Mouse (Mus musculus) heart, embryonic 13.5 days (tissue): Measurements from ENCODE around the gene Galnt18. TPM values are rescaled to one million over a fixed set of nuclear protein-coding genes. Genes with fewer than 3 reads are reported as not detected.

Experiments used
- ATAC-seq: fragments of 200-750 bp; cut with Nextera tagmentation; 2 replicates; pipeline ENCODE4 v1.8.0; 2017; ENCODE audit warnings: moderate TSS enrichment; ENCODE audit not compliant: insufficient number of reproducible peaks, low FRiP score, low TSS enrichment; ENCODE audit errors: extremely low read depth
- H3K27ac ChIP-seq: fragments of 300-500 bp; sonication (generic); replicated peaks from 2 replicates; pipeline ENCODE4 v1.5.1; 2015; ENCODE audit warnings: moderate library complexity, mild to moderate bottlenecking, inconsistent platforms
- H3K27me3 ChIP-seq: fragments of 300-500 bp; sonication (generic); replicated peaks from 2 replicates; pipeline ENCODE4 v1.6.1; 2015; ENCODE audit warnings: mild to moderate bottlenecking, inconsistent platforms
- H3K36me3 ChIP-seq: fragments of 300-500 bp; sonication (generic); 2 replicates; pipeline ENCODE4 v1.6.1; 2015; ENCODE audit warnings: mild to moderate bottlenecking, inconsistent platforms
- H3K4me1 ChIP-seq: fragments of 300-500 bp; sonication (generic); 2 replicates; pipeline ENCODE4 v1.6.1; 2015; ENCODE audit warnings: inconsistent platforms
- H3K4me2 ChIP-seq: fragments of 300-500 bp; sonication (generic); 2 replicates; pipeline ENCODE4 v1.6.1; 2015; ENCODE audit warnings: inconsistent platforms, mild to moderate bottlenecking, moderate library complexity
- H3K4me3 ChIP-seq: fragments of 300-500 bp; sonication (generic); 2 replicates; pipeline ENCODE4 v1.5.1; 2015; ENCODE audit warnings: moderate library complexity, mild to moderate bottlenecking, inconsistent platforms
- H3K9ac ChIP-seq: fragments of 300-500 bp; sonication (generic); 2 replicates; pipeline ENCODE4 v1.6.1; 2015; ENCODE audit warnings: inconsistent platforms, mild to moderate bottlenecking, moderate library complexity
- H3K9me3 ChIP-seq: fragments of 300-500 bp; sonication (generic); 2 replicates; pipeline ENCODE4 v1.6.1; 2016; ENCODE audit warnings: inconsistent platforms
- WGBS: fragments of 180-500 bp; shearing (Covaris S2); methylation state at CpG from one replicate; pipeline ENCODE4 v1.1.7; 2015; ENCODE audit warnings: mixed read lengths; 5-methylcytosine and 5-hydroxymethylcytosine counted together
- polyA plus RNA-seq: library from polyadenylated mRNA; unstranded; fragments of >200 nt; fragmentation: Nextera tagmentation; extraction: Ambion mirVana; gene quantifications from 2 replicates; pipeline ENCODE4 v1.2.1, GENCODE M21; 2015

Gene Galnt18
- polyA plus RNA-seq, 1 experiment from 2014 or later = 12.1 TPM

DNA sequence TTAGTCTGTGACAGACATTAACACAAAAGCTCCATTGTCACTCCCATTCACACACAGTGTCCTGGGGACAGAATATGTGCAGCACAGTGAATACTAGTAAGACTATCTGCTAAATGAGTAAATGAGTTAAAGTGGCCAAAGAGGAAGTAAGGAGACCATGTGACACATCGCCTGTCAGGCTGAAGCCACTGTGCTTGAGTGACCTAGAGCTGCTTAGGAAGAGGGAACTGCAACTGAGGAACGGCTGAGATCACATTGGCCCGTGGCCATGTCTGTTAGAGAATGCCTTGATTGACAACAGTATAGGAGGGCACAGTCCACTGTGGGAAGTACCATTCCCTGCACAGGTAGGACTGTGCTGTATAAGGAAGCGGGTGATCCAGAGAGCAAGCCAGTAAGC is 67.0 kb downstream of the Galnt18 start:
- Histone ChIP-seq H3K9me3 (no peaks in the 10 kb centered on the region), H3K36me3 (no peaks in the 10 kb centered on the region), H3K9ac (no peak overlapping the region), H3K27me3 (no peaks in the 10 kb centered on the region), H3K4me2 (no peak overlapping the region), H3K27ac (no peak overlapping the region), H3K4me3 (no peak overlapping the region), H3K4me1 (peaks cover 44% of the 10 kb centered on the region)
- WGBS = 75% methylated on average over 4 of the region's 4 CpGs
- no peak for ATAC-seq

DNA sequence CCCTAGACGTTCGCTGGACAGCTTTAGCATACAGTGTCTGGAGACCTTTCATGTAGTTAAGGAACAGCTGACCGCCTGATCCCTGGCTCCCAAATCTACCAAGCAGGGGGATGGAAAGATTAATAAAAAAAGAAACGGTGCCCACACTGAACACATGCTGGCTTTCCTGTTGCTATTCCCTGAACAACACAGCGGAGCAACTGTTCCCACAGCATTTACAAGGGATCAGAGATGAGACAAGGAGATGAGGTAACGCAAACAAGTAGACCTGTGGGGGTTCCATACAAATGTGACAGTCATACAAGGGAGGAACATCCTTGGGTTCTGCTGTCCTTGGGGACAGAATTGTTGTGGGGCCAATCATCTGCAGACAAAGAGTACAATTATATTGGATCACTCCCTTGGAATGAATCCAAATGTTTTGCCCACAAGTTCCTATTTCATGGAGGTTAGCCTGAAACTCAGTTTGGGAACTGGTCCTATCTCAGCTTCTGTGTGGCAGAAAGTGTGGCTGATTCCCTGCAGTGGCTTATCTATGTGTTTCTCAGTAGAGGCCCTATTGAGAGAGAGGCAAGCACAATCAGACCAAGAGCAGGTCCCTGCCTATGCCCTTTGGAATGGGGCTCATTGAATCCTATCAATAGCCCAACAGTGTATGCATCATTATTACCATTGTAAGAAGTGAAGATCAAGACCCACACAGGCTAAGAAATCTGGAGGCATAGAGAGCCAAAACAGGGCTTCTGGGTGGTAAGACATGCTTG is 68.5 kb downstream of the Galnt18 start:
- no peaks in the 10 kb centered on the region for H3K27me3 ChIP-seq
- 71% methylated on average over 6 of the region's 6 CpGs for WGBS
- H3K4me1 ChIP-seq = peaks cover 43% of the 10 kb centered on the region
- no peaks in the 10 kb centered on the region for H3K36me3 ChIP-seq
- no peak overlapping the region for H3K4me3 ChIP-seq
- peak overlapping the region; percentile 26; the same call in 1 of the 2 replicates for H3K27ac ChIP-seq
- ATAC-seq = no peak
- H3K9ac ChIP-seq = no peak overlapping the region
- no peak overlapping the region for H3K4me2 ChIP-seq
- no peaks in the 10 kb centered on the region for H3K9me3 ChIP-seq

DNA sequence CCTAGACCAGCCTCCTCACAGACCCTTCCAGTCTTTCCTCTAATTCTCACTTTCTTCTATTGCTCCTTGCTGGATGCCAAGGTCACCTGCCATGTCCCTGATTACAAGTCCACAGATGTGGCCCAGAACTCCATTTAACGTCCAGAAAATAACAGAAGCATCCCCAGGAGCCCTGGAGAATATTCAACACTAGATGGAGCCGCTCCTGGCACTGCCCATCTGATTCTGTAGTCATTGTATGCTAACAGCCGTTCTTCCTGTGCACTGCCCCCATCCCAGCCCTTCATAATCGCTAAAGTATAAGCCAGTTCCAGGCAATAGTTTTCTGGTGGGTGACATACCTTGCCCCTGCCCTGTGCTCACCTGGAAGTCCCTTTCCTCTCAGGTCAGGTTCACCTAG is 69.5 kb downstream of the Galnt18 start:
- H3K27me3 ChIP-seq = no peaks in the 10 kb centered on the region
- no peak overlapping the region for H3K4me3 ChIP-seq
- peaks cover 43% of the 10 kb centered on the region for H3K4me1 ChIP-seq
- no peaks in the 10 kb centered on the region for H3K36me3 ChIP-seq
- no peak overlapping the region for H3K4me2 ChIP-seq
- H3K27ac ChIP-seq = peak overlapping the region; percentile 26; the same call in 1 of the 2 replicates
- no peaks in the 10 kb centered on the region for H3K9me3 ChIP-seq
- no peak overlapping the region for H3K9ac ChIP-seq
- 47% methylated on average over 4 of the region's 4 CpGs for WGBS
- no peak for ATAC-seq

DNA sequence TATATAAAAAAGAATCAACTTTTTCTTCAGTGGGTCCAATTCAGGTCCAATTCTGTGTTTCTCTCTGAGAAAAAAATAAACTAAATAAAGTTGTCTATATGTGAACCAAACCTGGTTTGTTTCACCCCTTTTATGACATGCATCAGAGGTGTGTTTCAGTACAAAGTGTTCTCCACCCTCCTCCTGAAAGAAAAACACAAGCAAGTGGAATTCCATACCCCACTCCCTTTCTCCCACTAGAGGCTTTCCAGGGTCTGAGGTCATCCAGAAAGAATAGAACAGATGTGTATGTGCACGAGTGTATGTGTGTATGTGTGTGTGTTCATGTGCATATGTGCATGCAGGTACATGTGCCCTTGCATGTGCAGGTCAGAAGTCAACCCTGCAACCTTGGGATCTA is 71.2 kb downstream of the Galnt18 start:
- Histone ChIP-seq H3K36me3 (no peaks in the 10 kb centered on the region), H3K27ac (no peak overlapping the region), H3K4me1 (peaks cover 34% of the 10 kb centered on the region), H3K27me3 (no peaks in the 10 kb centered on the region), H3K4me2 (no peak overlapping the region), H3K4me3 (no peak overlapping the region), H3K9ac (no peak overlapping the region), H3K9me3 (no peaks in the 10 kb centered on the region)
- 56% methylated on average over 1 of the region's 1 CpGs for WGBS
- no peak for ATAC-seq

DNA sequence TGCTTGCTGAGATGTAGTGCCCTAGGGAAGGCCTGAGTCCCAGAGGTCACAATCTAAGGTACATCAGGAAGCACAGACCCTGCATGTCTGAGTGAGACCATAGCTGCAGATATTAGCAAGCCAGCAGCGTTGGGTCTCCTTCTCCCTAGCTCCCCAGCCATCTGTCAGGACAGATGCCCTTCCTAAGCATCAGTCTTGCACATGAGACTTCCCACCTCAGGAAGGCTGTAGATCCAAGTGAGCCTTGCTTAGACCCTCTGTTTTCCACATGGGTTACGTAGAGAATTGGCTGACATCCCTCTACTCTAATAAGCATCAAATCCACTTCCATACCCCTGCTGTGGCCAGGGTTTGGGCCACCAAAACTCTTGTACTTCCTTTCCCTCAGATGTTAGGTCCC is 76.8 kb downstream of the Galnt18 start:
- Histone ChIP-seq H3K27ac (no peak overlapping the region), H3K4me1 (peaks cover 20% of the 10 kb centered on the region), H3K27me3 (no peaks in the 10 kb centered on the region), H3K4me3 (no peak overlapping the region), H3K9me3 (no peaks in the 10 kb centered on the region), H3K36me3 (no peaks in the 10 kb centered on the region), H3K9ac (no peak overlapping the region), H3K4me2 (no peak overlapping the region)
- ATAC-seq = no peak
- WGBS = 86% methylated on average over 2 of the region's 2 CpGs

DNA sequence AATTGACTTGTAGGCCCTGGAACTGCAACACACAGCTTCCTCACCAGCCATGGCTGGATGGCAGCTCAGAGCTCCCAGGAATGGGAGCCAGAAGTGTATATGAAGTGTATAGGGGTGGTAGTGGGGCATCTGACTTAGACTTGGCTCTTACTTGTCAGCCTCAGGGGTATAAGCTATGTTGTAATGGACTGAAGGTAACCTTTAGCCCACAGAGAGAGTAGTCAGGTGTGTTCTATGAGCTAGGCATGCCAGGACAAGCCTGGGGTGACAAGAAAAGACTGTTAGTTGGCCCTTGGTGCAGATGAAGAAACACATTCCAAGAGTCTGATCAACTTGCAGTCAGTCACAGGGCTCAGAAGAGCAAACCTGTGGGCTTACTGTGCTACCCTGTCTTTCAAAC is 78.0 kb downstream of the Galnt18 start:
- H3K36me3 ChIP-seq = no peaks in the 10 kb centered on the region
- H3K4me2 ChIP-seq = no peak overlapping the region
- no peaks in the 10 kb centered on the region for H3K27me3 ChIP-seq
- ATAC-seq = no peak
- H3K9ac ChIP-seq = no peak overlapping the region
- no peaks in the 10 kb centered on the region for H3K9me3 ChIP-seq
- no peak overlapping the region for H3K27ac ChIP-seq
- H3K4me3 ChIP-seq = no peak overlapping the region
- peaks cover 20% of the 10 kb centered on the region for H3K4me1 ChIP-seq

DNA sequence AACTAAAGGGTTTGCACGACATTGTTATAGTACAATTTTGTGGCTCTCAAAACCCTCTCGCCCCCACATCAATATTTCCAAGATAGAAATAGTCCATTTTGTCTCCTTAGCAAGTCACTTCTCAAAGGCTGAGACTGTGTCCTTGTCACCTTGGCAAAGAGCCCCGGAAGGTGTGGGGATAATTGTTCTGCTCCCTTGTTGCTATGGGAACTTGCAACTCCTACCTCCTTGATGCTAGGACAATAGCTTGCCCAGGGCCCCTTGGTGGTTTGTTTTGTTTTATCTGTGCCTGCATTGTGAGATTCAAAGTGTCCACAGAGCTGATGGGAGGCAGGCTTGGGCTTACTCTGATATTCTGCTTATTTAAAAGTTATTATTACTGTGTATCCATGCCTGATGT is 80.3 kb downstream of the Galnt18 start:
- no peak for ATAC-seq

DNA sequence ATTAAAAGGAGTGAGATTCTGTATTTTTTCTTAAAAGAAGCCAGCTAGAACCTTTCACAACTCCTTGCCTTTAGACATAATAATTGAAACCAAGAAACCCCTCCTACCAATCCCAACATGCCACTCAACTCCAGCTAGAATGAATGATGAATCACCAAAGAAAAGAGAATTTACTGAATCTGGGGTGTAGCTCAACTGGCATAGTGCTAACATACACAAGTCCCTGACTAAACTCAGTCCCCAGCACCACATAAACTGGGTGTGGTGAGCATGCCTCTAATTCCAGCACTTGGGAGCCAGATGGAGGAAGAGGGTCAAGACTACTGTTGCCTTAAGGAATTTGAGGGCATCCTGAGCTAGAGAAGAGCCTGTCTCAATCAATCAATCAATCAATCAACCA is 83.6 kb downstream of the Galnt18 start:
- H3K4me1 ChIP-seq = peaks cover 58% of the 10 kb centered on the region
- no peaks in the 10 kb centered on the region for H3K27me3 ChIP-seq
- H3K9me3 ChIP-seq = no peaks in the 10 kb centered on the region
- H3K4me3 ChIP-seq = no peak overlapping the region
- ATAC-seq = no peak
- H3K36me3 ChIP-seq = no peaks in the 10 kb centered on the region
- no peak overlapping the region for H3K27ac ChIP-seq
- no peak overlapping the region for H3K9ac ChIP-seq
- H3K4me2 ChIP-seq = no peak overlapping the region

More for the DNA sequence above, 80.3 kb downstream of the Galnt18 start:
- Histone ChIP-seq H3K9ac (no peak overlapping the region), H3K36me3 (no peaks in the 10 kb centered on the region), H3K9me3 (no peaks in the 10 kb centered on the region), H3K4me1 (peaks cover 32% of the 10 kb centered on the region), H3K27me3 (no peaks in the 10 kb centered on the region), H3K4me3 (no peak overlapping the region), H3K27ac (no peak overlapping the region), H3K4me2 (no peak overlapping the region)
- WGBS = 63% methylated on average over 3 of the region's 3 CpGs

DNA sequence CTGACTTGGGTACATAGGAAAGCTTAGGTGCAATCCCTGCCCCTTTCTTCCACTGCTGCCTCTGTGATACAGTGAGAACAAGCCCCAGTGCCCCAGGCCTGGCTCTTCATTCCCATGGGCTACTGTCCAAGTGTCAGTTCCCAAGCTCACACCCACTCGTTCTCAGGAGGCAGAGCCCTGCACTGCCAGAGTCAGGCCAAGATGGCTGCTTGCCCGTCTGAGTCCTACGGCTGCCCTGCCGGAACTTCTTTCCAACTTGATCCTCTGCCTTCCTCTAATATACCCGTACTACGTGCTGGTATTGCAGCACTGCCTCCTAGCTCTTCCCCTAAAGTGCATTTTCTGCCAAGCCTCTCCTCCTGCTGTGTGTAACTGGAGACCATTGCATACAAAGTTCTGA is 85.5 kb downstream of the Galnt18 start:
- peaks cover 46% of the 10 kb centered on the region for H3K4me1 ChIP-seq
- no peak overlapping the region for H3K9ac ChIP-seq
- H3K36me3 ChIP-seq = no peaks in the 10 kb centered on the region
- 0 out of 2 replicates have a peak overlapping the region, but pooled peaks have one; percentile 70 for H3K27ac ChIP-seq
- H3K4me3 ChIP-seq = no peak overlapping the region
- H3K4me2 ChIP-seq = no peak overlapping the region
- H3K9me3 ChIP-seq = no peaks in the 10 kb centered on the region
- H3K27me3 ChIP-seq = no peaks in the 10 kb centered on the region
- WGBS = 67% methylated on average over 6 of the region's 6 CpGs
- no peak for ATAC-seq

DNA sequence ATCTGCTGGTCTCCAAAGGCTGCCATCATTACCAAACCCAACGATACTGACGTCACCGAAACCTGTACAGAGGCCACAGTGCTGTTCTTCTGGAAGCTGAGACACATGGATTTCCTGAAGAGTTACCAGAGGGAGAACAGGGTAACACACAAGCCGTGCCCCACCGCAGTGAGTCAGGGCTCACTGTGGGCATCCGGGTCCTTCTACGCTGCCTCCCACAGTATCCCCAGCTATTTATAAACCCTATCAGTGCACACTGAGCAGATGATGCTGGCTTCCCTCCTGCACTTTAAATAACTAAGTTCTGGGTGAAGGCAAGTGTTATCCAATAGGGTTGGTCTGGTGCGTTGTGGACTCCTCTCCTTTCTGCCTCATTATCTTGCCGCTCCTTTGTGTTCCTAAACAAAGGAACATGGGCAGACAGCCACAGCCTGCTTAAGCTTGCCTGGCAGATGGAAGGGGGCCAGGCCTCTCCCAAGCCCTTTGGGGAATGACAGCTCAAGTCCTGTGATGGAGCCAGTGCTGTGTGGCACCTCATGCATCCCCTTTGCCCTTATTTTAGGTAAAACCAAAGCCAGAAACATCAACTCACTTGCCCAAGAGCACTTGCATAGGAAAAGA is 87.0 kb downstream of the Galnt18 start:
- no peaks in the 10 kb centered on the region for H3K36me3 ChIP-seq
- no peak overlapping the region for H3K4me3 ChIP-seq
- H3K9ac ChIP-seq = peak overlapping the region; percentile 47; the same call in 1 of the 2 replicates
- peak overlapping the region; percentile 70 for H3K27ac ChIP-seq
- H3K4me1 ChIP-seq = peaks cover 45% of the 10 kb centered on the region
- no peaks in the 10 kb centered on the region for H3K27me3 ChIP-seq
- peak; percentile 57; the same call in 1 of the 2 replicates for ATAC-seq
- no peaks in the 10 kb centered on the region for H3K9me3 ChIP-seq
- H3K4me2 ChIP-seq = peak overlapping the region; percentile 43
- WGBS = 51% methylated on average over 9 of the region's 9 CpGs

DNA sequence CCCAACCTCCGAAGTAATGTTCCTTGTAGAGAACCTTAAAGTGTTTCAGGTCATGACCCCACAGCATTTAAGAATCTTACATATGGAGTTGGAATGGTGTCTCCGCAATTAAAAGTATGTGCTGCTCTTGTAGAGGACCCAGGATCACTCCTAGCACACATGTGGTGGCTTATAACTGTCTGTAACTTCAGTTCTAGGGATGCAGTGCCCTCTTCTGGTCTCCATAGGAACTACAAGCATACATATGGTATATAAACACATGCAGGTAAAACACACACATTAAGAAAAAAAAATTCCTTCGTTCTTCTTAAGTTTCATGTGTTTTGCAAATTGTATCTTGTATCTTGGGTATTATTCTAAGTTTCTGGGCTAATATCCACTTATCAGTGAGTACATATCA is 99.7 kb downstream of the Galnt18 start:
- H3K4me2 ChIP-seq = no peak overlapping the region
- WGBS = 82% methylated on average over 3 of the region's 3 CpGs

DNA sequence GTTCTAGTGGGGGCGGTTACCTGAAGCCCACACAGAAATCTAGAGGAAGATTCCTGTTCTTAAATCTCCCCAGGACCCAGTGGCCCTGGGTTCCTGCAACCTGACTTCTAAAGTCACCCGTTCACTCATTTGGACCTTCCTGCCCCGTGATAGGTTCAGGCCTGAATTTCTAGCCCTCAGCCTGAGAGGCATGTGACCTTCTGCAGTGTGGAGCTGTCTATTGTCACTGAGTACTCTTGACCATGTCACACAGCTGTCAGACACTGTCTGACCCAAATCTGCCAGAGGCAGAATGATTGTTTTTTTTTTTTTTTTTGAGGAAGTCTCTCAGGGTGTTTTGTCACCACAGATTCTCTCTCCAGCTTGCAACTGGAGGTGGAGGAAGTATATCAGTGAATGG is 103.3 kb downstream of the Galnt18 start:
- Histone ChIP-seq H3K27ac (no peak overlapping the region), H3K9me3 (peaks cover 3% of the 10 kb centered on the region; the same call in 1 of the 2 replicates), H3K36me3 (no peaks in the 10 kb centered on the region), H3K4me3 (no peak overlapping the region), H3K4me1 (peaks cover 45% of the 10 kb centered on the region), H3K27me3 (no peaks in the 10 kb centered on the region), H3K9ac (no peak overlapping the region), H3K4me2 (no peak overlapping the region)
- no peak for ATAC-seq
- WGBS = 44% methylated on average over 3 of the region's 3 CpGs

More for the DNA sequence above, 99.7 kb downstream of the Galnt18 start:
- H3K4me1 ChIP-seq = peaks cover 40% of the 10 kb centered on the region
- no peak overlapping the region for H3K27ac ChIP-seq
- no peaks in the 10 kb centered on the region for H3K36me3 ChIP-seq
- no peak for ATAC-seq
- no peak overlapping the region for H3K4me3 ChIP-seq
- no peaks in the 10 kb centered on the region for H3K27me3 ChIP-seq
- H3K9ac ChIP-seq = no peak overlapping the region
- peaks cover 3% of the 10 kb centered on the region; the same call in 1 of the 2 replicates for H3K9me3 ChIP-seq
